Mouse (Mus musculus): ENCODE results near the gene Abhd17a.

DNA sequence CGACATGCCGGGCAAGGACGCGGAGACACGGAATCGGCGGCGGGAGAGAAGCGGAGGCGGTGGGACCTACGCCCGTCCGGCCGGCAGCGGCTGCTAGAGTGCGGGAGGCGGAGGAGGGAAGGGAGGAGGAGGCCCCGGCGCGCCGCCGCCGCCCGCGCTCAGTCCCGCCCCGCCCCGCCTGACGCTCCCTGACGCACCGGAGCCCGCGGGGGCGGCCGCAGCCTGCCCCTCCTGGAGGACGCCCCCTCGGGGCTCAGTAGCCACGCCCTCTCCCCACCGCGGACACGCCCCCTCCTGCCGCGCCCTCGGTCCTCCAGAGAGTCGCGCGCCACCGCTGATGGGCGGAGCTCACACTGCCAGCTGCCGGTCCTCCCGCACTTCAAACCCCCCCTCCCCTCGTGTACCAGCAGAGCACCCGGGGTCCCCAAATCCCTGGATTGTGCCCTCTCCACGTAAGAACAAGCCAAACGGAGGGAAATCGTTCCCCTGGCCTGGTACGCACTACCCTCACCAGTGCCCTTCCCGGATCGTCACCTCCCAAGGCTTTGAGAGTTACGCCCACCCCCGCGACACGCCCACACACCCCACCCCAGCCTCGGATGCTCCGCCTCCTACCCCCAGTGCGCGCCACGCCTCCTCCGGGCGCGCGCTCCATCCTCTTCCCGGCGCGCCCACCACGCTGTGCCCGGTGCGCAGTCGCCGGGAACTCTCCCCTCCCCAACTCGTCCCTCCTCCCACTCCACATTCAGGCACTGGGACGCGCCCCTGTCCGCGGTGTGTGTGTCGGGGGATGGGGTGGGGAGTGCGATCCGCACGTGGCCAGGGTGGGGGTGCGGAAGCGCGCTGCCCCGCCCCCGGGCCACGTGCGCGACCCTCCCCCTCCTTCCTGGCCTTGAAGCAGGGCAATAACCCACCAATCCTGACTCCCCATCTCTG is 12.7 kb downstream of the Abhd17a start, which contains the start of gene Klf16:
- TF ChIP-seq CTCF (IDR thresholded peaks at IDR 0.05; ENCODE audit: insufficient read depth, low read depth, low read length), result no peak
- peak; percentile 32; the same call in 1 of the 2 replicates for TF ChIP-seq POLR2A (IDR thresholded peaks at IDR 0.05; ENCODE audit: insufficient read depth, low read depth, low read length)
